Mouse (Mus musculus) MEL (cell line): ENCODE measurements around the gene Ldlrad2. TPM values are rescaled to one million over a fixed set of nuclear protein-coding genes. Genes with fewer than 3 reads are reported as not detected.

Experiments used
- DNase-seq: peaks from one replicate; pipeline ENCODE4 v3.0.0; 2011; ENCODE audit warnings: low read depth, low spot score
- H3K27ac ChIP-seq: 2 replicates; pipeline ENCODE4 v1.5.1; 2012; ENCODE audit warnings: low read depth, mild to moderate bottlenecking, control low read depth, low read length, moderate library complexity; ENCODE audit not compliant: control insufficient read depth
- H3K27me3 ChIP-seq, 2 experiments: fragments of 150-350 bp in 1 of 2; sonication (generic) in 1 of 2; 2 replicates each; pipeline ENCODE4 v1.6.1; 2012; ENCODE audit warnings: low read length in 2 of 2, mild to moderate bottlenecking in 2 of 2, improper control_type of control experiment in 1 of 2, moderate library complexity in 1 of 2; ENCODE audit not compliant: insufficient read depth in 2 of 2, control insufficient read depth in 1 of 2
- H3K36me3 ChIP-seq, 2 experiments: 2 replicates each; pipeline ENCODE4 v1.6.1; 2012 to 2014; ENCODE audit warnings: low read length in 2 of 2, improper control_type of control experiment in 1 of 2, inconsistent platforms in 1 of 2, mild to moderate bottlenecking in 1 of 2; ENCODE audit not compliant: insufficient read depth in 2 of 2, control insufficient read depth in 1 of 2
- H3K4me1 ChIP-seq, 2 experiments: fragments of 150-350 bp in 1 of 2; sonication (generic) in 1 of 2; 2 replicates each; pipeline ENCODE4 v1.6.1; 2012; ENCODE audit warnings: low read length in 2 of 2, improper control_type of control experiment in 1 of 2, mild to moderate bottlenecking in 1 of 2; ENCODE audit not compliant: insufficient read depth in 2 of 2, control insufficient read depth in 1 of 2
- H3K4me3 ChIP-seq, 2 experiments: fragments of 150-350 bp in 1 of 2; sonication (generic) in 1 of 2; 2 replicates each; pipeline ENCODE4 v1.5.1; 2012; ENCODE audit warnings: low read depth in 2 of 2, low read length in 2 of 2, mild to moderate bottlenecking in 2 of 2, moderate library complexity in 2 of 2, control low read depth in 1 of 2, improper control_type of control experiment in 1 of 2; ENCODE audit not compliant: control insufficient read depth in 1 of 2, insufficient read depth in 1 of 2
- H3K79me2 ChIP-seq: 2 replicates; pipeline ENCODE4 v1.6.1; 2012; ENCODE audit warnings: mild to moderate bottlenecking, low read length, moderate library complexity; ENCODE audit not compliant: control insufficient read depth, poor library complexity, insufficient read depth
- H3K9ac ChIP-seq: 2 replicates; pipeline ENCODE4 v1.6.1; 2012; ENCODE audit warnings: low read depth, mild to moderate bottlenecking, control low read depth, low read length, moderate library complexity; ENCODE audit not compliant: control insufficient read depth, poor library complexity, severe bottlenecking
- H3K9me3 ChIP-seq: fragments of 150-350 bp; sonication (generic); replicated peaks from 2 replicates; pipeline ENCODE4 v1.6.1; 2012; ENCODE audit warnings: mild to moderate bottlenecking, low read length, improper control_type of control experiment, moderate library complexity; ENCODE audit not compliant: insufficient read depth
- BHLHE40 ChIP-seq: IDR thresholded peaks from 2 replicates; pipeline ENCODE4 v1.6.1; 2012; ENCODE audit warnings: low read depth, mild to moderate bottlenecking, inconsistent platforms, low read length, improper control_type of control experiment, borderline replicate concordance
- CHD1 ChIP-seq: IDR thresholded peaks from 2 replicates; pipeline ENCODE4 v1.6.1; 2012; ENCODE audit warnings: low read depth, mild to moderate bottlenecking, inconsistent platforms, low read length, improper control_type of control experiment
- E2F4 ChIP-seq: IDR thresholded peaks from 2 replicates; pipeline ENCODE4 v1.6.1; 2011; ENCODE audit warnings: low read depth, low read length, improper control_type of control experiment, borderline replicate concordance
- EP300 ChIP-seq, 2 experiments: IDR thresholded peaks; 2 replicates each; pipeline ENCODE4 v1.6.1; 2011; ENCODE audit warnings: improper control_type of control experiment in 2 of 2, low read length in 2 of 2, low read depth in 1 of 2, mild to moderate bottlenecking in 1 of 2
- ETS1 ChIP-seq: IDR thresholded peaks from 2 replicates; pipeline ENCODE4 v1.6.1; 2012; ENCODE audit warnings: low read depth, mild to moderate bottlenecking, inconsistent platforms, low read length, improper control_type of control experiment, moderate library complexity
- GABPA ChIP-seq: IDR thresholded peaks from 2 replicates; pipeline ENCODE4 v1.6.1; 2012; ENCODE audit warnings: low read depth, mild to moderate bottlenecking, inconsistent platforms, low read length, improper control_type of control experiment, moderate library complexity
- GATA1 ChIP-seq: IDR thresholded peaks from 2 replicates; pipeline ENCODE4 v1.6.1; 2011; ENCODE audit warnings: low read depth, low read length, improper control_type of control experiment
- HCFC1 ChIP-seq: IDR thresholded peaks from 2 replicates; pipeline ENCODE4 v1.6.1; 2012; ENCODE audit warnings: low read depth, mild to moderate bottlenecking, inconsistent platforms, low read length, improper control_type of control experiment, moderate library complexity
- JUND ChIP-seq: IDR thresholded peaks from 2 replicates; pipeline ENCODE4 v1.6.1; 2011; ENCODE audit warnings: low read depth, mild to moderate bottlenecking, improper control_type of control experiment, low read length
- KAT2A ChIP-seq: conservative IDR thresholded peaks from 2 replicates; pipeline ENCODE4 v1.6.1; 2012; ENCODE audit warnings: low read depth, low read length, improper control_type of control experiment, inconsistent platforms
- MAX ChIP-seq: IDR thresholded peaks from 2 replicates; pipeline ENCODE4 v1.6.1; 2011; ENCODE audit warnings: low read length, improper control_type of control experiment
- MAZ ChIP-seq: IDR thresholded peaks from 2 replicates; pipeline ENCODE4 v1.6.1; 2012; ENCODE audit warnings: low read depth, mild to moderate bottlenecking, inconsistent platforms, low read length, improper control_type of control experiment
- MXI1 ChIP-seq: IDR thresholded peaks from 2 replicates; pipeline ENCODE4 v1.6.1; 2011; ENCODE audit warnings: mild to moderate bottlenecking, low read depth, low read length, improper control_type of control experiment
- MYB ChIP-seq: IDR thresholded peaks from 2 replicates; pipeline ENCODE4 v1.6.1; 2011; ENCODE audit warnings: mild to moderate bottlenecking, low read depth, low read length, improper control_type of control experiment
- MYC ChIP-seq: IDR thresholded peaks from 2 replicates; pipeline ENCODE4 v1.6.1; 2011; ENCODE audit warnings: low read depth, mild to moderate bottlenecking, low read length, improper control_type of control experiment, moderate library complexity
- NELFE ChIP-seq: IDR thresholded peaks from 2 replicates; pipeline ENCODE4 v1.6.1; 2011; ENCODE audit warnings: low read depth, low read length, improper control_type of control experiment
- NRF1 ChIP-seq: IDR thresholded peaks from 2 replicates; pipeline ENCODE4 v1.6.1; 2014; ENCODE audit warnings: low read depth, mild to moderate bottlenecking, inconsistent platforms, low read length, improper control_type of control experiment, moderate library complexity; ENCODE audit not compliant: poor library complexity, insufficient read depth, severe bottlenecking
- POLR2A ChIP-seq, 2 experiments: IDR thresholded peaks; 2 replicates each; pipeline ENCODE4 v1.6.1; 2011 to 2012; ENCODE audit warnings: low read length in 2 of 2, mild to moderate bottlenecking in 2 of 2, control low read depth in 1 of 2, improper control_type of control experiment in 1 of 2, low read depth in 1 of 2, moderate library complexity in 1 of 2; ENCODE audit not compliant: control insufficient read depth in 1 of 2, insufficient read depth in 1 of 2, poor library complexity in 1 of 2
- POLR2AphosphoS5 ChIP-seq: IDR thresholded peaks from 2 replicates; pipeline ENCODE4 v1.6.1; 2012; ENCODE audit warnings: low read depth, borderline replicate concordance, mild to moderate bottlenecking, inconsistent platforms, low read length, moderate library complexity, mixed read lengths
- SMC3 ChIP-seq: IDR thresholded peaks from 2 replicates; pipeline ENCODE4 v1.6.1; 2011; ENCODE audit warnings: low read depth, low read length, improper control_type of control experiment
- TBP ChIP-seq: IDR thresholded peaks from 2 replicates; pipeline ENCODE4 v1.8.0; 2011; ENCODE audit warnings: low read depth, low read length, improper control_type of control experiment
- TCF12 ChIP-seq: IDR thresholded peaks from 2 replicates; pipeline ENCODE4 v1.6.1; 2014; ENCODE audit warnings: low read depth, mild to moderate bottlenecking, inconsistent platforms, low read length, improper control_type of control experiment, moderate library complexity
- UBTF ChIP-seq: IDR thresholded peaks from 2 replicates; pipeline ENCODE4 v1.6.1; 2012; ENCODE audit warnings: low read depth, mild to moderate bottlenecking, inconsistent platforms, low read length, improper control_type of control experiment, moderate library complexity, borderline replicate concordance; ENCODE audit not compliant: insufficient read depth
- USF2 ChIP-seq, 2 experiments: IDR thresholded peaks; 2 replicates each; pipeline ENCODE4 v1.6.1; 2011 to 2012; ENCODE audit warnings: improper control_type of control experiment in 2 of 2, low read length in 2 of 2, borderline replicate concordance in 1 of 2, inconsistent platforms in 1 of 2, low read depth in 1 of 2, mild to moderate bottlenecking in 1 of 2; ENCODE audit not compliant: insufficient read depth in 1 of 2
- ZC3H11A ChIP-seq: IDR thresholded peaks from 2 replicates; pipeline ENCODE4 v1.6.1; 2012; ENCODE audit warnings: low read depth, mild to moderate bottlenecking, inconsistent platforms, low read length, improper control_type of control experiment
- ZMIZ1 ChIP-seq: IDR thresholded peaks from 2 replicates; pipeline ENCODE4 v1.6.1; 2012; ENCODE audit warnings: low read depth, mild to moderate bottlenecking, inconsistent platforms, low read length, improper control_type of control experiment, moderate library complexity
- ZNF384 ChIP-seq: IDR thresholded peaks from 2 replicates; pipeline ENCODE4 v1.6.1; 2012; ENCODE audit warnings: low read depth, mild to moderate bottlenecking, inconsistent platforms, low read length, improper control_type of control experiment
- polyA plus RNA-seq, 2 experiments: library from polyadenylated mRNA; stranded (reverse) in 1 of 2; unstranded in 1 of 2; fragments of >175 nt in 1 of 2; fragments of >200 nt in 1 of 2; gene quantifications; 2 replicates each; pipeline versions ENCODE4 v1.2.1 to v1.2.4; 2012; ENCODE audit warnings: low replicate concordance in 2 of 2, low read depth in 1 of 2; ENCODE audit not compliant: insufficient read length in 2 of 2, insufficient read depth in 1 of 2, missing spikeins in 1 of 2
- total RNA-seq: library from RNA; depleted of rRNA; stranded (reverse); fragments of 300-350 nt; gene quantifications from 2 replicates; pipeline ENCODE4 v1.2.3, GENCODE M21; 2012

Gene Ldlrad2
- total and polyA plus RNA-seq, 3 experiments, result not detected

DNA sequence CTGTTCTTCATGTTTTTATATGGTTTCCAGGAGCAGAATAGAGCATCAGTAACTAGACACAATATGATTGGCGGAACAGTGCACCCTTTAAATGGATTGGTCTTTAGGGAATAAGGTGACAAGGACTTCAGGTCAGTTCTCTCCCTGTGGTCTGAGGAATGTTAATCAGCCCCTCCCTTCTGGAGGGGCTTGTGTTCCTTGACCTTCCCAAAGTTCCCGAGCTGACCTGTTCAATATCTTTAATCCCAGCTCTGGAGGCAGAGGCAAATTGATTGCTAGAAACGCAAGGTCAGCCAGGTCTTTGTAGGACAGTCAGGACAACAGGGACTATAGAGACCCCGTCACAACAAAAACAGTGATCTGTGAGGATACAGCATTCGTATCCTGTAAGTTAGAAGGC lies 24.2 kb upstream of the Ldlrad2 start:
- H3K27ac ChIP-seq, result no peak overlapping the region
- no peaks in the 10 kb centered on the region for H3K9me3 ChIP-seq
- no peak for DNase-seq
- H3K27me3 ChIP-seq, result no peaks in the 10 kb centered on the region
- no peak overlapping the region for H3K9ac ChIP-seq
- no peak overlapping the region for H3K4me3 ChIP-seq
- H3K79me2 ChIP-seq, result peaks cover 76% of the 10 kb centered on the region
- TF ChIP-seq POLR2AphosphoS5 (no peak), ZC3H11A (no peak), MAZ (no peak), MYB (no peak), KAT2A (no peak), MAX (no peak), ZNF384 (no peak), HCFC1 (no peak), BHLHE40 (no peak), NRF1 (no peak), UBTF (no peak), POLR2A (IDR thresholded peaks at IDR 0.05; ENCODE audit: control insufficient read depth in 1 of 2, insufficient read depth in 1 of 2, low read depth in 1 of 2, low read length in 2 of 2, poor library complexity in 1 of 2) (no peak), ETS1 (no peak), GABPA (no peak), CHD1 (no peak), NELFE (no peak), ZMIZ1 (no peak), MXI1 (no peak)
- TF ChIP-seq, all 39 proteins: peak for 0
- peaks cover 0 to 27% of the 10 kb centered on the region in 2 experiments; a peak in 2 of 4 replicates for H3K36me3 ChIP-seq
- peaks cover 8 to 12% of the 10 kb centered on the region in 2 experiments for H3K4me1 ChIP-seq

DNA sequence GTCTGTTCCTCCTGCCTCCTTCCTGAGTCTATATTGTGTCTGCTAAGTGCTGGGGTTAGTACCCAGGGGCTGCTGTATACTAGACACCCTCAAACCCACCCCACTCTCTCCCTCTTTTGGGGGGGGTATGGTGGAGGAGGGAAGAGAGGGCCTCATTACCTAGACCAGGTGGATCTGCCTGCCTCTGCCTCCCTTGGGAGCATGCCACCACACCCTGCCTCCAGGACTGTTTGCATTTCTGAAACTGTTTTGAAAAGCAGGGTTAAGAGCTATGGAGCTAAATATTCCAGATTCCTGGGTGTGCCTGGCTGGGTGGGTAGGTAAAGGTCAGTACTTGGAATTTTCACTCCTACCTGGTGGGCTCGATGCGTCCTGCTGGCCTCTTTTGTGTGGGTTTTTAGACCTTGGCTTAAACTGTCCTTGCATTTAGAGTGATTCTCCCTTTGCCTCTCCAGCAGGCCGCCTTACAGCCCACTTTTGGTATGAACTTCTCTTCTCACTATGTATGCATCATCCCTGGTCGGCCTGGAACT lies 22.8 kb upstream of the Ldlrad2 start:
- no peaks in the 10 kb centered on the region for H3K9me3 ChIP-seq
- DNase-seq, result no peak
- H3K4me1 ChIP-seq, result peaks cover 8 to 12% of the 10 kb centered on the region in 2 experiments; a peak in 3 of 4 replicates
- TF ChIP-seq POLR2AphosphoS5, result no peak
- TF ChIP-seq TCF12, result no peak
- TF ChIP-seq EP300 (IDR thresholded peaks at IDR 0.05; ENCODE audit: low read depth in 1 of 2, low read length in 2 of 2), result no peak
- TF ChIP-seq TBP, result no peak
- TF ChIP-seq E2F4, result no peak
- no peak for TF ChIP-seq SMC3
- no peak for TF ChIP-seq CHD1
- TF ChIP-seq JUND, result no peak
- no peak for TF ChIP-seq USF2 (IDR thresholded peaks at IDR 0.05; ENCODE audit: borderline replicate concordance in 1 of 2, insufficient read depth in 1 of 2, low read depth in 1 of 2, low read length in 2 of 2)
- no peak for TF ChIP-seq MYC
- TF ChIP-seq GABPA, result no peak
- TF ChIP-seq MXI1, result no peak
- TF ChIP-seq GATA1, result no peak
- H3K9ac ChIP-seq, result no peak overlapping the region
- no peak overlapping the region for H3K27ac ChIP-seq
- peaks cover 65% of the 10 kb centered on the region for H3K79me2 ChIP-seq
- no peaks in the 10 kb centered on the region for H3K27me3 ChIP-seq
- no peak overlapping the region for H3K4me3 ChIP-seq
- H3K36me3 ChIP-seq, result peaks cover 0 to 25% of the 10 kb centered on the region in 2 experiments; a peak in 2 of 4 replicates
